Mouse (Mus musculus) spleen, embryonic (tissue): Measurements from ENCODE around the gene Gp6.
"Not testable (repeated sequence)": the region's sequence is repeated elsewhere in the genome, so short reads cannot be mapped to it uniquely, and the experiment has no call there.

Experiments
- CTCF ChIA-PET: fragments of 350-600 bp; sonication (Branson Sonifier 250); formaldehyde crosslinking; loops from one replicate; lab custom pipeline; 2022; lab: Charles Lee

Gp6 gene

GRCm38 (mm10) chr7:4397730-4398129, at the start of gene Gp6:
TSS of gene Gp6 (minus strand) at chr7:4397744.
- CTCF ChIA-PET = no interaction called here

- CTCF ChIA-PET = no interaction called here
These were observed 49.6 kb upstream of the Gp6 start for GRCm38 (mm10) chr7:4447138-4447537.

- CTCF ChIA-PET = interaction anchor here (0.6 to 0.7 kb wide), 2 partner anchors 63 to 850 kb away, joined by 5 to 7 read pairs; no protein-coding TSS in a partner anchor
These were observed 47.8 kb upstream of the Gp6 start, which contains the start of gene Rdh13 for GRCm38 (mm10) chr7:4445216-4445791. TSS of gene Rdh13 (minus strand) at chr7:4445649.

- CTCF ChIA-PET = no interaction called here
These were observed 43.0 kb upstream of the Gp6 start for GRCm38 (mm10) chr7:4440549-4440948.

DNA sequence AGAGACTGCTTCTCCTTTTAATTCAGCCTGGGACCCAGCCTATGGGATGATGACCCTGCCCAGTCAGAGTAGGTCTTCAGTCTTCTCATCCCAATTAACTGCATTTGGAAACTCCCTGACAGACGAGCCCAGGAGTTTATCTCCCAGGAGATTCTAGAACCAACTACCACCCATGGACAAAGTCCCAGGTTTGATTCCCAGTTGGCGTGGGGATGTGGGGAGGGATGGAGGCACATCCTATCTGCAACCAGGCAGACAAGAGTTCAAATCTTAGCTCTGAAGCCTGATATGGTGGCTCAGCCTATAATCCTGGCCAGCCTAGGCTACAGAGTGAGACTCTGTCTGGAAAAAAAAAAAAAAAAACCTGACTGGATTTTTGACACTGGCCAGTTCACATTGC, 40.2 kb upstream of the Gp6 start:
- CTCF ChIA-PET = no interaction called here

GRCm38 (mm10) chr7:4432026-4432425, 34.5 kb upstream of the Gp6 start:
- CTCF ChIA-PET = interaction anchor here (0.8 kb wide), 1 partner anchor 405 kb away, joined by 3 read pairs; no protein-coding TSS in a partner anchor

DNA sequence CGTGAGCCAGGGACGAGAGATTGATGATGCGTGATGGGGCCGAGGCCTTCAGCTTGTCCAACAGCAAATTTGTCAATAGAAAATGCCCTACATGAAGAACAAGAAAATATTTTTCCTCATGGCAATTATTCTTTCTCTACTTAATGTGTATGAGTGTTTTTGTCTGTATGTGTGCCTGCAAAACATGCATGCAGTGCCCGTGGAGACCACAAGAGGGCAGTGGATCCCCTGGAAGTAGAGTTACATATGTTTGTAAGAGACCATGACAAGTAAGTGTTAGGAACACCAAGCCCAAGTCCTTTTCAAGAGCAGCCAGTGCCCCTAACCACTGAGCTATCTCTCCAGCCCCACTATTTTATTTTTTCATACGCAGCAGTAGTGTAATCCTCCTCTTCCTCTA, 34.0 kb upstream of the Gp6 start:
- CTCF ChIA-PET = interaction anchor here (0.6 to 0.8 kb wide), 3 partner anchors 301 to 494 kb away, joined by 3 to 6 read pairs (median 3); no protein-coding TSS in a partner anchor

GRCm38 (mm10) chr7:4430246-4430844, 32.8 kb upstream of the Gp6 start:
- CTCF ChIA-PET = no interaction called here

DNA sequence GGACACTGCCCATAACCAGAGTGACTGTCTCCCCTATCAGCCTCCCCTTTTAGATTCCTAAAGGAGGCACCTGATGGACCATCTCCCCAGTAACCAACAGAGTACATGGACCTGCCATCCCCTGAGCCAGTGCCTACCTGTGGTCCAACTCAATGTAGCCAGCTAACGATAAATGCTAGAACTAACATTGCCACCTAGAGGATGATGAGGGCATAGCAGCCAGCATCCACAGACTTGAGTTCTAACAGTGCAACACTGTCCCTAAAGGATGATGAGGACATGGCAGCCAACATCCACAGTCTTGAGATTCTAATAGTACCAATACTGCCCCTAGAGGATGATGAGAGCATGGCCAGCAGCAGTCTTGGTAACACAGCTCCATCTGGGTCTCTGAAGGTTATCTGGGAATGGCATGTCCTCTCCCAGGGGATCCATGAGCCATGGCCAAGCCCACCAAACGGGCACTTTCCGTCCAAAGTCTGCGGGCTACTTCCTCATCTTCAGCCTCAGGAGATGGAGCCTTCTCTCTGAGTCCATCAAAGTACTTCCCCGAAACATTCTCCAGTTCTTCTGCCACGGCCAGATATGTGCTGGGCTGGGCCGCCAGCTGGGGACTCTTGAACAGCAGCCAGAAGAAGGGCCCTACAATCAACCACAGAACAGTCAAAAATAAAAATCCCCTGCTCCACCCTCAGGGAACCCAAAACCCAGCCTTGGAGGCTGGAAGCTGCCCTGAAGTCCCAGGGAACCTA, 29.8 kb upstream of the Gp6 start:
- CTCF ChIA-PET = interaction anchor here (0.6 kb wide), 1 partner anchor 18 kb away, joined by 3 read pairs; no protein-coding TSS in a partner anchor

- CTCF ChIA-PET = interaction anchor here (0.7 kb wide), 1 partner anchor 284 kb away, joined by 3 read pairs; no protein-coding TSS in a partner anchor
These were observed 22.7 kb upstream of the Gp6 start for GRCm38 (mm10) chr7:4420230-4420629.

- CTCF ChIA-PET = no interaction called here
These were observed 22.1 kb upstream of the Gp6 start for GRCm38 (mm10) chr7:4419681-4420080.

GRCm38 (mm10) chr7:4412406-4412805, 14.9 kb upstream of the Gp6 start:
- CTCF ChIA-PET = not testable (repeated sequence)

DNA sequence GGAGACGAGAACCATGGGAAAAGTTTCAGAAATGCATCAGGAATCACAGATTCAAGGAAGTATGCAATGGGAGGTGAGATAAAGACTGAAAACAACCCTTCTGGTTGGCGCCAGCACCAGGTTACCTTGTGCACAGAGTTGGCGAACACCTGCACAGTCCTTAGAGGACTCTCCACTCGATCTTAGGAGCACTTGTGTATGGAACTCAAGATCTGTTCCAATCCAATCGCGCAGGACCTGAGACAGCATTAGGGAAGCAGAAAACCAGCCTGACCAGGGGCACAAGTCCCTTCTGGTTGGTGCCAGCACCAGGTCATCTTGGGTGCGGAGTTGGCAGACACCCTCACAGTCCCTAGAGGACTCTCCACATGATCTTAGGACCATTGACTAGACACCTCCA, 24.0 kb downstream of the Gp6 start:
- CTCF ChIA-PET = interaction anchor here (0.6 kb wide), 1 partner anchor 796 kb away, joined by 3 read pairs; no protein-coding TSS in a partner anchor

- CTCF ChIA-PET = no interaction called here
These were observed 60.0 kb downstream of the Gp6 start, which contains the start of gene Ncr1 for GRCm38 (mm10) chr7:4337509-4337908. TSS of gene Ncr1 (plus strand) at chr7:4337724.

DNA sequence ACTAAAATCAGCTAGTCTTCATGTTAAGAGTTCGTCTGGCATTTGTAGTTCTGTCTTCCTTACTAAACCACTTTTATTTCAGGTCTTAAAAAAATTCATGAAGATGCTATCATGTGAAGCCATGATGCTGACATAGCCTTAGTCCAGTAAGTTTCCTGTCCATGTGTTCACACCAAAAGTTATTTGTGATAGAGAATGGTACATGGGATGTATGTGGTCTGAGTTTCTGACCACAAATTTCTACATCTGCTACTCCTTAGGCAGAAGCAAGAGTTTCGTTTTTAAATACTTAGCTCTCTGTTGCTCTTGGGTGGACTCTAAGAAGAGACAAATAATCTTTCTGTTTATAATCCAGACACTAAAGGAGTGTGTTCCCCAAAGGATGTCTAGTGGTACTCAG, 74.2 kb downstream of the Gp6 start:
- CTCF ChIA-PET = no interaction called here
